Mouse (Mus musculus) bone marrow macrophage, adult 2 months (primary cell): Measurements from ENCODE around the gene Rnf166.

Experiments used
- CTCF ChIP-seq: IDR thresholded peaks from 2 replicates; pipeline ENCODE4 v1.5.1; 2012; ENCODE audit warnings: low read depth, mild to moderate bottlenecking, low read length, moderate library complexity
- POLR2A ChIP-seq: IDR thresholded peaks from 2 replicates; pipeline ENCODE4 v1.6.1; 2012; ENCODE audit warnings: mild to moderate bottlenecking, low read depth, low read length, borderline replicate concordance

- TF ChIP-seq POLR2A = no peak
- no peak for TF ChIP-seq CTCF
Observed at GRCm38 (mm10) chr8:122423217-122423616, 52.6 kb downstream of the Rnf166 start.
